Mouse (Mus musculus) heart, embryonic 10.5 days (tissue): Measurements from ENCODE around the gene Khk. TPM values are rescaled to one million over a fixed set of nuclear protein-coding genes. Genes with fewer than 3 reads are reported as not detected.

Experiments used
- DNase-seq: peaks from one replicate; pipeline ENCODE4 v3.0.0-alpha.2; 2017; ENCODE audit warnings: low spot score
- H3K27ac ChIP-seq: fragments of 300-500 bp; sonication (generic); 2 replicates; pipeline ENCODE4 v1.5.1; 2016; ENCODE audit warnings: mild to moderate bottlenecking
- H3K27me3 ChIP-seq: fragments of 300-500 bp; sonication (generic); 2 replicates; pipeline ENCODE4 v1.6.1; 2016; ENCODE audit warnings: mild to moderate bottlenecking; ENCODE audit not compliant: poor library complexity, insufficient read depth, severe bottlenecking
- H3K36me3 ChIP-seq: fragments of 300-500 bp; sonication (generic); 2 replicates; pipeline ENCODE4 v1.6.1; 2016; ENCODE audit warnings: mild to moderate bottlenecking, moderate library complexity
- H3K4me1 ChIP-seq: fragments of 300-500 bp; sonication (generic); 2 replicates; pipeline ENCODE4 v1.6.1; 2016; ENCODE audit warnings: mild to moderate bottlenecking
- H3K4me3 ChIP-seq: fragments of 300-500 bp; sonication (generic); 2 replicates; pipeline ENCODE4 v1.5.1; 2016; ENCODE audit warnings: mild to moderate bottlenecking, moderate library complexity
- H3K9me3 ChIP-seq: fragments of 300-500 bp; sonication (generic); 2 replicates; pipeline ENCODE4 v1.6.1; 2016; ENCODE audit warnings: mild to moderate bottlenecking, moderate library complexity
- WGBS: fragments of 180-500 bp; shearing (Covaris S2); methylation state at CpG from one replicate; pipeline ENCODE4 v1.1.7; 2016; 5-methylcytosine and 5-hydroxymethylcytosine counted together
- polyA plus RNA-seq: library from polyadenylated mRNA; unstranded; fragments of >200 nt; fragmentation: Nextera tagmentation; extraction: Ambion mirVana; gene quantifications from 2 replicates; pipeline ENCODE4 v1.2.1, GENCODE M21; 2016

The Khk gene
- polyA plus RNA-seq, 1 experiment from 2014 or later = 14.5 TPM

- Histone ChIP-seq H3K36me3 (no peaks in the 10 kb centered on the region), H3K27ac (no peak overlapping the region), H3K4me3 (no peak overlapping the region), H3K9me3 (no peaks in the 10 kb centered on the region), H3K27me3 (peaks cover 36% of the 10 kb centered on the region; the same call in 1 of the 2 replicates), H3K4me1 (no peaks in the 10 kb centered on the region)
- no peak for DNase-seq
- WGBS = 84% methylated on average over 4 of the region's 4 CpGs
Observed at GRCm38 (mm10) chr5:30966189-30966588, 45.0 kb downstream of the Khk start.

GRCm38 (mm10) chr5:30968416-30968815 is 47.2 kb downstream of the Khk start, which contains the start of gene Tcf23:
Tcf23 (plus strand) TSS chr5:30968662.
- DNase-seq = no peak
- H3K4me1 ChIP-seq = no peaks in the 10 kb centered on the region
- H3K9me3 ChIP-seq = no peaks in the 10 kb centered on the region
- H3K4me3 ChIP-seq = no peak within 1 kb of the TSS
- no peaks in the 10 kb centered on the region for H3K36me3 ChIP-seq
- H3K27me3 ChIP-seq = peaks cover 42% of the 10 kb centered on the region; the same call in 1 of the 2 replicates
- 62% methylated on average over 8 of the region's 8 CpGs for WGBS
- no peak within 1 kb of the TSS for H3K27ac ChIP-seq

- Histone ChIP-seq H3K36me3 (no peaks in the 10 kb centered on the region), H3K4me1 (no peaks in the 10 kb centered on the region), H3K27ac (no peak overlapping the region), H3K27me3 (peaks cover 42% of the 10 kb centered on the region; the same call in 1 of the 2 replicates), H3K9me3 (no peaks in the 10 kb centered on the region), H3K4me3 (no peak overlapping the region)
- DNase-seq = no peak
- WGBS = 64% methylated on average over 2 of the region's 2 CpGs
Observed at GRCm38 (mm10) chr5:30969440-30969839, 48.2 kb downstream of the Khk start.

GRCm38 (mm10) chr5:30974870-30975656 is 53.8 kb downstream of the Khk start:
- no peaks in the 10 kb centered on the region for H3K36me3 ChIP-seq
- 62% methylated on average over 9 of the region's 9 CpGs for WGBS
- peaks cover 17% of the 10 kb centered on the region; the same call in 1 of the 2 replicates for H3K27me3 ChIP-seq
- peaks cover 5% of the 10 kb centered on the region; the same call in 1 of the 2 replicates for H3K4me1 ChIP-seq
- H3K9me3 ChIP-seq = no peaks in the 10 kb centered on the region
- H3K27ac ChIP-seq = no peak overlapping the region
- H3K4me3 ChIP-seq = no peak overlapping the region
- no peak for DNase-seq

Other genes with a start within 250 kb of the Khk start
- gene Dpysl5, start 209.9 kb upstream of the Khk start, polyA plus RNA-seq = 4.0 and 5.6 TPM in 2 replicates
- gene Mapre3, start 106.8 kb upstream of the Khk start, polyA plus RNA-seq = 16.3 and 16.6 TPM in 2 replicates
- 86.3 and 87.4 TPM in 2 replicates for gene Tmem214, start 53.4 kb upstream of the Khk start, polyA plus RNA-seq
- 12.3 and 17.4 TPM in 2 replicates for gene Agbl5, start 32.7 kb upstream of the Khk start, polyA plus RNA-seq
- gene Ost4, start 13.6 kb upstream of the Khk start, polyA plus RNA-seq = 432 and 455 TPM in 2 replicates
- 166 and 172 TPM in 2 replicates for gene Emilin1, start 8.0 kb upstream of the Khk start, polyA plus RNA-seq
- gene Cgref1, start 24.2 kb downstream of the Khk start, polyA plus RNA-seq = 5.5 and 6.0 TPM in 2 replicates
- 118 and 124 TPM in 2 replicates for gene Preb, start 38.9 kb downstream of the Khk start, polyA plus RNA-seq
- 0.11 and 0.17 TPM in 2 replicates for gene Tcf23, start 47.2 kb downstream of the Khk start, polyA plus RNA-seq
- gene Atraid, start 126.9 kb downstream of the Khk start, polyA plus RNA-seq = 79.7 and 87.6 TPM in 2 replicates
- gene Slc5a6, start 127.5 kb downstream of the Khk start, polyA plus RNA-seq = 9.9 and 11.3 TPM in 2 replicates
- 42.7 and 50.9 TPM in 2 replicates for gene Cad, start 133.3 kb downstream of the Khk start, polyA plus RNA-seq
- not detected in 2 replicates for gene Dnajc5g, start 184.9 kb downstream of the Khk start, polyA plus RNA-seq
- 0.62 and 0.67 TPM in 2 replicates for gene Slc30a3, start 186.8 kb downstream of the Khk start, polyA plus RNA-seq
- 17.0 and 23.8 TPM in 2 replicates for gene Trim54, start 195.3 kb downstream of the Khk start, polyA plus RNA-seq
- gene Ucn, start 217.4 kb downstream of the Khk start, polyA plus RNA-seq = not detected in 2 replicates
- 77.3 and 87.3 TPM in 2 replicates for gene Mpv17, start 232.8 kb downstream of the Khk start, polyA plus RNA-seq